Mouse (Mus musculus): ENCODE data around the gene Hhat. TPM values are rescaled to one million over a fixed set of nuclear protein-coding genes. Genes with fewer than 3 reads are reported as not detected.

Hhat gene
- polyA plus RNA-seq, 1 experiment from 2014 or later = 4.4 TPM

DNA sequence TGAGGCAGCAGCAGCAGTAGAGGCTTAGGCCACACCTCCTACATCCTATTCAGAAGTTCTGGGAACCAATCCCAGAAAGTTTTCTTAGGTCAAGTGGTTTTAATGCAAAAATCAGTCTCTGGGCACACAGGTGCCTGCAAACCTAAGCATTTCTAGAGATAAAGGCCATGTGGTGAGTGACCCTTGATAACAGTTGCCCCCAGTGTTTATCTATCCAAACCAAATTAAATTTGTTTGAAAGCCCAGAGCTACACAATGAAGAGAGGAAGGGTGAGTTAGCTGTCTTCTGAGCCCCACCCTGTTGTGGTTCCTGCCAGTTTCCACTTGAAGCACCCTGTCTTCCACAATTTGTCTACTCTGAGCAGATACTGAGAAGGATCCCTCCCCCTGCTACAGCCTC, 109.4 kb downstream of the Hhat start:
- Histone ChIP-seq H3K9ac (no peak overlapping the region), H3K4me3 (replicated peaks) (no peak overlapping the region), H3K9me3 (no peaks in the 10 kb centered on the region), H3K36me3 (replicated peaks) (no peaks in the 10 kb centered on the region), H3K27me3 (no peaks in the 10 kb centered on the region), H3K27ac (no peak overlapping the region), H3K4me2 (no peak overlapping the region), H3K4me1 (no peaks in the 10 kb centered on the region)
- ATAC-seq (ENCODE audit: low FRiP score) = no peak

DNA sequence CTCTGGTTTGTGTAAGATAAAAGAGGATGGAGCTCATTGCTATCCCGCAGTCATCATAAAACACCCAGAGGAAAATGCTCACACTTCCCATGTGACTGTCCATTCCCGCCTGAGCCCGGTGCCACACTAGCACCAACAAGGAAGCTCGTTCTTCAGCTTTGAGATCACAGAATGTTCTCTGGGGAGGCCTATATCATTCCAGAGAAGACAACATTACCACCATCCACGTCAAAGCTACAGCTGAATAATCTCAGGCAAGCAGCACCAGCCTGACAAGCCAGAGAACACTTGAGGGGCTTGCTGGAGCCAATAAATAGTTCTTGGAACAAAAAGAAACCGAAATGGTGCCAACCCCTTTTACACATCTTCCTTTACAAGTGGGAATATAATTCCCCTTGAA, 113.6 kb downstream of the Hhat start:
- no peak overlapping the region for H3K9ac ChIP-seq
- no peaks in the 10 kb centered on the region for H3K36me3 ChIP-seq (replicated peaks)
- WGBS = 84% methylated on average over 6 of the region's 6 CpGs
- H3K4me1 ChIP-seq = no peaks in the 10 kb centered on the region
- H3K9me3 ChIP-seq = no peaks in the 10 kb centered on the region
- H3K27ac ChIP-seq = no peak overlapping the region
- H3K4me2 ChIP-seq = no peak overlapping the region
- no peaks in the 10 kb centered on the region for H3K27me3 ChIP-seq
- ATAC-seq (ENCODE audit: low FRiP score) = no peak
- no peak overlapping the region for H3K4me3 ChIP-seq (replicated peaks)

DNA sequence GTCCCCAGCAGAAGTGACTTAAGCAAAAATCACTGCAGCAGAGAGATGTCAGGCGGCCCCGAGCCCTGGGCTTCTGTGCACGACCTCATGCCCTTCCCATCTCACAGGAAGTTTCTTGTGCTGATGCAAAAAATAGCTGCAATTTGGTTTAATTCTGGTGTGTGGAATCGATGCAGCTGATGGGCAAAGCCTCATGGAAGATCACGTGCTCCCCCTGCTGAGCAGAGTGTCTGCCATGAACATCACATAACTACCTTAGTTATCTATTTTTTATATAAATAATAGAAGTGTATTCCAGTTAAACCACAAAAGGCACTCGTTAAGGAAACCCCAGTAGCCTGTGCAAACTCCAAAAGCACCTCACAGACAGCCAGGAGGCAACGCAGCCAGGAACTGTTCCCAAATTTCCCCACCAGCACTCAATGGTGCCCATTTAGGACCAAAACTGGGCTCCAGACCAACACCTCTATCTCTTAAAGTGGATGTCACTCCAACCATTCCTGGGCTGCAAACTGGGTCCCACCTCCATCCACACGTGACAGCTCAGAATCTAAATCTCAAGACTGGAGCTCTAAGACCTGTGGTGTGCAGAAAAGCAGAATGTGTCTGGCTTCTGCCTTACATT, 118.9 kb downstream of the Hhat start:
- 74% methylated on average over 8 of the region's 8 CpGs for WGBS
- no peaks in the 10 kb centered on the region for H3K27me3 ChIP-seq

DNA sequence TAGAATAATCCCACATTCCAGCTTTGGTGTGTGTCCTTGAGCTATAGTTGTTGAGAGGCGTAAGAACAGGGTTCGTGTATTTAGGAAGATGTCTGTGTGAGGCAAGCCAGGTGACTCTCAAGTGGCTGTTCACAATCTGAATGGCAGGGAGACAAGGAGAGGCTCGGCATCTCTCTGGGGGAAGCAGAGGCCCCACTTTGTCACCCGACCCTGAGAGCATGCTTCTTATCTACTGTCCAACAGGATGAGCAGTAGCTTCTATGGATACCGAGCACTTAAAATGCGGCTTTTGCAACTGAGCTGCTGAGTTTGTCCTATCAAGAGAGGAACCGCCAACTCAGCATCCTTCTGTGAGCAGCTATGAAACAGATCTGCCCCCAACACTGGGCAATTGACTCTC, 120.4 kb downstream of the Hhat start:
- H3K4me1 ChIP-seq = peaks cover 11% of the 10 kb centered on the region; the same call in 1 of the 2 replicates
- no peaks in the 10 kb centered on the region for H3K36me3 ChIP-seq (replicated peaks)
- no peak overlapping the region for H3K4me3 ChIP-seq (replicated peaks)
- no peak overlapping the region for H3K4me2 ChIP-seq
- H3K9me3 ChIP-seq = no peaks in the 10 kb centered on the region
- ATAC-seq (ENCODE audit: low FRiP score) = no peak
- H3K9ac ChIP-seq = no peak overlapping the region
- H3K27ac ChIP-seq = no peak overlapping the region
- no peaks in the 10 kb centered on the region for H3K27me3 ChIP-seq
- 81% methylated on average over 7 of the region's 7 CpGs for WGBS

More for the DNA sequence above, 118.9 kb downstream of the Hhat start:
- ATAC-seq (ENCODE audit: low FRiP score) = no peak
- Histone ChIP-seq H3K27ac (no peak overlapping the region), H3K36me3 (replicated peaks) (no peaks in the 10 kb centered on the region), H3K9me3 (no peaks in the 10 kb centered on the region), H3K4me2 (no peak overlapping the region), H3K9ac (no peak overlapping the region), H3K4me3 (replicated peaks) (no peak overlapping the region), H3K4me1 (peaks cover 11% of the 10 kb centered on the region; the same call in 1 of the 2 replicates)

DNA sequence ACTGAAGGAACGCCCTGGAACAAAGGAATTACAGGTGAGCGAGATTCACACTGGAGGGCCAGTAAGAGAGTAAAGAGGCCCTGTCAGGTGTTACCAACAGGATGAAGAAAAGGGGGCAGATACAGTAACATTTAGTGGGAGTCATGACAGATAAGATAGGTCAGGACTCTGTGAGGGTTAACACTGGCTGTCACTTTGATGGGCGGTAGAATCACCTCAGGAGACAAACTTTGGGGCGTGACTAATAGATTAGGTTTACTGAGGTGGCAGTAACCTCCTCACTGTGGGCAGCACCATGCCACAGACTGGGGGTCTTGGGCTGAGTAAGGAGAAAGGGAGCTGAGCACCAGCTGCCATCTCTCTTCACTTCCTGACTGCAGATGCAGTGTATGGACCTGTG, 121.0 kb downstream of the Hhat start:
- 83% methylated on average over 4 of the region's 4 CpGs for WGBS
- Histone ChIP-seq H3K27ac (no peak overlapping the region), H3K4me2 (no peak overlapping the region), H3K9me3 (no peaks in the 10 kb centered on the region), H3K36me3 (replicated peaks) (no peaks in the 10 kb centered on the region), H3K9ac (no peak overlapping the region), H3K27me3 (no peaks in the 10 kb centered on the region), H3K4me1 (peaks cover 11% of the 10 kb centered on the region; the same call in 1 of the 2 replicates), H3K4me3 (replicated peaks) (no peak overlapping the region)
- ATAC-seq (ENCODE audit: low FRiP score) = no peak

DNA sequence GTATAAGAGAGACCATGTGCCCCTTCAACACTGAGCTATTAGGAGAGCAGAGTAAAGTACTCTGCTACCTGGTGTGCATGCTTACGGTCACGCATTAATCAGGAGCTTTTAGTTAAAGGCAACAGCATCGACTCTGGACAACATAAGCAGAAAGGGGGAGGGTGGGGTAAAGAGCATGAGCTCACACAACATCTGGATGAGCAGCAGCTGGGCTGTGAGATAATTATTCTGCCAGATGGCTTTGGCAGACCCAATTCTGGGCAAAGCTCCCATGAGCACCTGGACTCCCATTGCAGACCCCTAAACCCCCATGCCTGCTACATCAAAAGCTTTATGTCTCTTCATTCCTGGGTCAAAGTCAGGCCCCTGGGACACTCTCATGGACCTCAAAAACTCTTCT, 121.8 kb downstream of the Hhat start:
- ATAC-seq (ENCODE audit: low FRiP score) = no peak
- 83% methylated on average over 3 of the region's 3 CpGs for WGBS

DNA sequence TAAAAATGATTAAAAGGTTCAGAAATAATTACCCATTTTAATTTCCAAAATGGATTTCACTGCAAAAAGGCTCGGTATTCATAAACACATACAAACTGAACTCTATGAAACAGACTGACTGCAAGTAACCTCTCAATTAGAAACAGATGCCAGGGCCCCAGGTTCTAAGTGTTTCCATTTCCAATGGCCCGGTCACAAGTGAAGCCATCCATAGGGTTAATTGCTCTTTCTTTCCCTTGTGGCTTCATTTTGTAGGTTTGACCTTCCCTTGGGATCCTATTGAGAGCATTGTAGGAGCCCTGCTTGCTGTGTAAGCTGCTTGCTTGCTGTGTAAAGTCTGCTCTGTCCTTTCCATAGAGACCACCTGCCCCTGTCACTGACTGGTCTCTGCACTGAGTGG, 123.7 kb downstream of the Hhat start:
- Histone ChIP-seq H3K36me3 (replicated peaks) (no peaks in the 10 kb centered on the region), H3K4me1 (peaks cover 11% of the 10 kb centered on the region; the same call in 1 of the 2 replicates), H3K27ac (no peak overlapping the region), H3K9ac (no peak overlapping the region), H3K4me3 (replicated peaks) (no peak overlapping the region), H3K27me3 (no peaks in the 10 kb centered on the region), H3K4me2 (no peak overlapping the region), H3K9me3 (no peaks in the 10 kb centered on the region)
- 68% methylated on average over 2 of the region's 2 CpGs for WGBS
- no peak for ATAC-seq (ENCODE audit: low FRiP score)

More for the DNA sequence above, 121.8 kb downstream of the Hhat start:
- Histone ChIP-seq H3K4me2 (no peak overlapping the region), H3K9ac (no peak overlapping the region), H3K27me3 (no peaks in the 10 kb centered on the region), H3K9me3 (no peaks in the 10 kb centered on the region), H3K36me3 (replicated peaks) (no peaks in the 10 kb centered on the region), H3K27ac (no peak overlapping the region), H3K4me1 (peaks cover 11% of the 10 kb centered on the region; the same call in 1 of the 2 replicates), H3K4me3 (replicated peaks) (no peak overlapping the region)

DNA sequence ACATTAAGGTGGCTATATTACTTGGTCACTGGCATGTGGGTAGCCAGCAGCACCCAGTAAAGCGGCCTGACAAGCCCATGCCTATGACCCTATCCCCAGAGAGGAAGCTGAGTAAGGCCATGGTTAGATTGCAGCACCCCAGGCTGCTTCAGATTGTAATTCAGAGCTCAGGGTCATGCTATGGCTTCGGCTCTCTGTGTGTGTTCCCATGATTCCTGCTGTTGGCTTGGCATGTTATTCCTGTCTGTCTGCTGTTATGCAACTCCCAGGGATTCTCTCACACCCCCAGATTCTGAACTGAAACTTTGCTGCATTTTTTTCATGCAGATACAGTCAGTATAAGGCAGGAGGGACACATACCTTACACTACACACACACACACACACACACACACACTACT, 128.9 kb downstream of the Hhat start:
- H3K27me3 ChIP-seq = no peaks in the 10 kb centered on the region
- no peak for ATAC-seq (ENCODE audit: low FRiP score)
- no peak overlapping the region for H3K4me2 ChIP-seq
- H3K27ac ChIP-seq = no peak overlapping the region
- H3K9ac ChIP-seq = no peak overlapping the region
- WGBS = 86% methylated on average over 2 of the region's 2 CpGs
- no peak overlapping the region for H3K4me3 ChIP-seq (replicated peaks)
- no peaks in the 10 kb centered on the region for H3K36me3 ChIP-seq (replicated peaks)
- no peaks in the 10 kb centered on the region for H3K9me3 ChIP-seq
- no peaks in the 10 kb centered on the region for H3K4me1 ChIP-seq

DNA sequence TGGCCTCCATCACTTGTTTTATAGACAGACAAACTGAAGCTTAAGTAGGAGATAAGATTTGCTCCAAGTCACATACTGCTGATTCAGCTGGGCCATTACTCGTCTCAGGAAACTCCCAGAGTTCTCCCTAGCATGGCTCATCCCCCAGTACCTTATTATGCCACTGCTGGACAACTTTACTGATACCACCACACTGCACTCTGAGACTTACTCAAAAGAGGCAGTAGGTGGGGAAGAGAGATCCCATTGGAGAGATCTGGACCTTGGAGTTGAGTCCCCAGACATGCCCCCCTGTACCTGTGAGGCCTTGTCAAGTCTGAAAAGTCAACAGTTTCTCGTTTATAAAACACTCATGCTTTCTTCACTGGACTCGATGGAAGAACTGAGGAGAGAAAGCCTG, 131.8 kb downstream of the Hhat start:
- Histone ChIP-seq H3K9me3 (no peaks in the 10 kb centered on the region), H3K27me3 (no peaks in the 10 kb centered on the region), H3K27ac (no peak overlapping the region), H3K4me1 (no peaks in the 10 kb centered on the region), H3K36me3 (replicated peaks) (no peaks in the 10 kb centered on the region), H3K9ac (no peak overlapping the region), H3K4me2 (no peak overlapping the region), H3K4me3 (replicated peaks) (no peak overlapping the region)
- WGBS = 74% methylated on average over 3 of the region's 3 CpGs
- no peak for ATAC-seq (ENCODE audit: low FRiP score)

DNA sequence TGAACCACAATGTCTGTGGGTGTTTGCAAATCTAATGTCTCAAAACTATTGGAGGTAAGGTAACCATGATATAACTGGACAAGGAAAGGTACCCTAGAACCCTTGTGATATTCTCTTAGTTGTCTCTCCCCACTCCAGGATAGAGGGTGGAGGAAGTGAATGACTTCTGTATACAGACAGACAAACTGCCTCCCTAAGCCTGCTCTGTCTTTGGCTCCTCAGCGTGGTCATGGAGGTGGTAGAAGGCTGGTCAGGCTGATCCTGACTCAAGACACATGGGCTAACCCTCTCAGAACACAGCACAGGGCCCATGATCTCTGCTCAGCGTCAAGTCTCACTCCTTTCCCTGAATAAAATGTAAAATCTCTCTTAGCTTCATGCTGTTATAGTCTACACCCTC, 149.2 kb downstream of the Hhat start:
- no peak overlapping the region for H3K9ac ChIP-seq
- ATAC-seq (ENCODE audit: low FRiP score) = no peak
- no peak overlapping the region for H3K4me2 ChIP-seq
- H3K4me1 ChIP-seq = no peaks in the 10 kb centered on the region
- 84% methylated on average over 2 of the region's 2 CpGs for WGBS
- H3K9me3 ChIP-seq = no peaks in the 10 kb centered on the region
- H3K27ac ChIP-seq = no peak overlapping the region
- no peak overlapping the region for H3K4me3 ChIP-seq (replicated peaks)
- no peaks in the 10 kb centered on the region for H3K27me3 ChIP-seq
- H3K36me3 ChIP-seq (replicated peaks) = no peaks in the 10 kb centered on the region

DNA sequence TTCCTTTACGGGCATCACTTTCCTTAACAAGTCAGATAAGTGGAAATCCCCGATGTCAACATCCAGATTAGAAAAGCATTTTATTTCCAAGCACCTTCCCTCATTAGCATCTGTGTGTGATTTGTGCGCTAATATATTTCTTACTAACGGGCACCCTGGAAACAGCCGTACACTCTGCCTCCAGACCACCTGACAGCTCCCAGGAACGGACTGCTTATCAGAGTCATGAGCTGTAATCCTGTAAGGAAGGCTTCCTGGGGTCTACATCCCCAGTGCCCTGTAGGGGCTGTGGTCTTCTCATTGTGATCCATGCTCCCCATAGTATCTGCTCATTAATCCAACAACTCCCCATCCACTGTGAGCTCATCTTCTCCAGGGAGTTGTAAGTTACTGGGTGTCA, 157.8 kb downstream of the Hhat start:
- H3K4me1 ChIP-seq = peaks cover 11% of the 10 kb centered on the region
- WGBS = 33% methylated on average over 6 of the region's 6 CpGs
- no peak for ATAC-seq (ENCODE audit: low FRiP score)

DNA sequence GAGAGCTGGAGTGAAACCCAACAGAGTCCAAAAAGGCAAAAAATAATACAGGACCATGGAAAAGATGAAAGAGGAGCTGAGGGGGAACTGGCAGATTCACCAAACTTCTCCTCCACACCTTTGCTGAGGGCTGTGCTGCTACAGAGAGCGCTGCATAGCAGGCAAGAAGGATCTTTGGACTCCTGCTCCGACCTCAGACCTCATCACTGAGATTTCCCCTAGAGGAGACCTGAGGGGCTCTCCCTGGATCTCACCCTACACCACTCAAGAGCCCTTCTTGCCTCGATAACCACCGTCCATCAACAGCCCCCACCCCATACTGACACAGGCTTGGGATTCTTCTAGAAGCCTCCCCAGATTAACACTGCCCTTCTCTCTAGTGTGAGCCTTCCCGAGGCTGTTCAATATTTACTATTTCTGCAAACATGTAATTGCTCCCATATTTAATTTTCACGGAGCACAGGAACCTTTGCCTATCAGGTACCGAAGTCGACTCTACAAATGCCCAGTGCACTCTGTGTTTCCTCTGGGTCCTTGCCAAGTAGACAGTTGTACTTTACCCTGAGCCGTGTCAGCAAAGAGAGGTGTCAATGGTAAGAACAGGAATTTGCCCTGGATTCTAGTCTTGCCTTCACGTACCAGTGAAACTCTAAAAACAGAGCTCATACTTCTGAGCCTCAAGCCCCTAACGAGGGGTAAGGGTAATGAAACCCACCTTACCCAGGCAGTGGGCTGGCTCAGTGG, 158.9 kb downstream of the Hhat start:
- Histone ChIP-seq H3K4me1 (peaks cover 11% of the 10 kb centered on the region), H3K27ac (no peak overlapping the region), H3K4me2 (no peak overlapping the region), H3K36me3 (replicated peaks) (no peaks in the 10 kb centered on the region), H3K4me3 (replicated peaks) (no peak overlapping the region), H3K9ac (no peak overlapping the region), H3K9me3 (no peaks in the 10 kb centered on the region), H3K27me3 (0 out of 2 replicates have a peak, but pooled peaks cover 3% of the 10 kb centered on the region)
- 91% methylated on average over 11 of the region's 11 CpGs for WGBS
- no peak for ATAC-seq (ENCODE audit: low FRiP score)

More for the DNA sequence above, 157.8 kb downstream of the Hhat start:
- no peak overlapping the region for H3K9ac ChIP-seq
- H3K4me2 ChIP-seq = no peak overlapping the region
- no peaks in the 10 kb centered on the region for H3K9me3 ChIP-seq
- H3K4me3 ChIP-seq (replicated peaks) = no peak overlapping the region
- H3K27me3 ChIP-seq = 0 out of 2 replicates have a peak, but pooled peaks cover 3% of the 10 kb centered on the region
- no peak overlapping the region for H3K27ac ChIP-seq
- no peaks in the 10 kb centered on the region for H3K36me3 ChIP-seq (replicated peaks)

DNA sequence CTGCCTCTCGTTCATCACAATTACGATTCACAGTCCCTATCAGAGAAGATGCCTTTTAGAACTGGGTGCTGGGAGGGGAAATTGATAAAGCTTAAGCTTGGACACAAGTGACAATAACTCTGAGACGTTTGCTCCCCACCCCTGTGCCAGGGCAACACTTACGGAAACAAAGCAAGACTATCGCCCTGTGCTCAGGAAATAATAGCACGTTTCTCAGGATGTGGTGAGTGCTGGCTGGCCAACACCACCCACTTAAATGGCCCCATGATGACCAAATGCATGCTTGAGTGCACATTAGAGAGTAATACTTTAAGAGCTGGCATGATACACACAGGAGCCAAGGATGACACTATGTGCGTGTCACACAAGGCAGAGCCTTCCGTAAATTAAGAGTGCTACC, 164.1 kb downstream of the Hhat start:
- Histone ChIP-seq H3K4me2 (no peak overlapping the region), H3K4me1 (peaks cover 5% of the 10 kb centered on the region; the same call in 1 of the 2 replicates), H3K9ac (no peak overlapping the region), H3K27ac (no peak overlapping the region), H3K4me3 (replicated peaks) (no peak overlapping the region), H3K27me3 (no peaks in the 10 kb centered on the region), H3K36me3 (replicated peaks) (no peaks in the 10 kb centered on the region), H3K9me3 (no peaks in the 10 kb centered on the region)
- ATAC-seq (ENCODE audit: low FRiP score) = no peak
- 85% methylated on average over 8 of the region's 8 CpGs for WGBS

Measured in forebrain, embryonic 12.5 days (tissue).